Mouse (Mus musculus) liver, embryonic 16.5 days (tissue): ENCODE data around the gene Krt23. TPM values are rescaled to one million over a fixed set of nuclear protein-coding genes. Genes with fewer than 3 reads are reported as not detected.

Experiments
- ATAC-seq: fragments of 200-750 bp; cut with Nextera tagmentation; 2 replicates; pipeline ENCODE4 v1.8.0; 2017; ENCODE audit warnings: low read depth, mild to moderate bottlenecking, moderate number of reproducible peaks, moderate library complexity
- H3K27ac ChIP-seq: fragments of 300-500 bp; sonication (generic); 2 replicates; pipeline ENCODE4 v1.5.1; 2014; ENCODE audit warnings: mild to moderate bottlenecking, low read length
- H3K27me3 ChIP-seq: fragments of 300-500 bp; sonication (generic); 2 replicates; pipeline ENCODE4 v1.6.1; 2014; ENCODE audit warnings: low read depth, low read length, mixed read lengths; ENCODE audit not compliant: control insufficient read depth, insufficient read depth
- H3K36me3 ChIP-seq: fragments of 300-500 bp; sonication (generic); 2 replicates; pipeline ENCODE4 v1.6.1; 2014; ENCODE audit warnings: mild to moderate bottlenecking; ENCODE audit not compliant: control insufficient read depth, insufficient read depth
- H3K4me1 ChIP-seq: fragments of 300-500 bp; sonication (generic); 2 replicates; pipeline ENCODE4 v1.6.1; 2014; ENCODE audit warnings: low read depth, low read length, mixed read lengths; ENCODE audit not compliant: control insufficient read depth
- H3K4me2 ChIP-seq: fragments of 300-500 bp; sonication (generic); 2 replicates; pipeline ENCODE4 v1.6.1; 2014; ENCODE audit warnings: low read depth, low read length, mixed read lengths
- H3K4me3 ChIP-seq: fragments of 300-500 bp; sonication (generic); 2 replicates; pipeline ENCODE4 v1.5.1; 2014; ENCODE audit warnings: low read depth, mild to moderate bottlenecking, low read length
- H3K9ac ChIP-seq: fragments of 300-500 bp; sonication (generic); 2 replicates; pipeline ENCODE4 v1.6.1; 2014; ENCODE audit warnings: low read depth, low read length
- H3K9me3 ChIP-seq: fragments of 300-500 bp; sonication (generic); replicated peaks from 2 replicates; pipeline ENCODE4 v1.6.1; 2016; ENCODE audit warnings: low read length; ENCODE audit not compliant: control insufficient read depth
- WGBS: fragments of 180-500 bp; shearing (Covaris S2); extraction: QIAGEN DNeasy Blood & Tissue Kit; methylation state at CpG from one replicate; pipeline ENCODE4 v1.1.7; 2014; ENCODE audit not compliant: insufficient replicate concordance; 5-methylcytosine and 5-hydroxymethylcytosine counted together
- polyA plus RNA-seq: library from polyadenylated mRNA; unstranded; fragments of >200 nt; fragmentation: Nextera tagmentation; extraction: Ambion mirVana; gene quantifications from 2 replicates; pipeline ENCODE4 v1.2.1, GENCODE M21; 2015

Gene Krt23
- polyA plus RNA-seq, 1 experiment from 2014 or later = 1.5 TPM

GRCm38 (mm10) chr11:99437972-99438371 is 55.0 kb downstream of the Krt23 start, which contains the start of gene Krt20:
Gene Krt20 (minus strand): TSS chr11:99438150.
- 35% methylated on average over 10 of the region's 10 CpGs for WGBS
- Histone ChIP-seq H3K36me3 (no peaks in the 10 kb centered on the region), H3K9me3 (no peaks in the 10 kb centered on the region), H3K4me3 (peak within 1 kb of the TSS; percentile 53), H3K4me2 (peak within 1 kb of the TSS; percentile 39), H3K27ac (no peak within 1 kb of the TSS), H3K27me3 (no peaks in the 10 kb centered on the region), H3K9ac (peak within 1 kb of the TSS; percentile 25), H3K4me1 (no peaks in the 10 kb centered on the region)
- ATAC-seq = peak; percentile 75; the same call in 1 of the 2 replicates

- ATAC-seq = no peak
- no peaks in the 10 kb centered on the region for H3K9me3 ChIP-seq
- no peaks in the 10 kb centered on the region for H3K4me1 ChIP-seq
- H3K27ac ChIP-seq = no peak overlapping the region
- H3K4me2 ChIP-seq = peak overlapping the region; percentile 39
- H3K36me3 ChIP-seq = no peaks in the 10 kb centered on the region
- H3K9ac ChIP-seq = no peak overlapping the region
- no peaks in the 10 kb centered on the region for H3K27me3 ChIP-seq
- 43% methylated on average over 4 of the region's 4 CpGs for WGBS
- H3K4me3 ChIP-seq = peak overlapping the region; percentile 26
Observed at GRCm38 (mm10) chr11:99436625-99437024, 56.3 kb downstream of the Krt23 start.

GRCm38 (mm10) chr11:99430670-99431069 is 62.3 kb downstream of the Krt23 start:
- Histone ChIP-seq H3K27me3 (no peaks in the 10 kb centered on the region), H3K4me3 (no peak overlapping the region), H3K9ac (no peak overlapping the region), H3K4me1 (no peaks in the 10 kb centered on the region), H3K36me3 (no peaks in the 10 kb centered on the region), H3K27ac (no peak overlapping the region), H3K9me3 (no peaks in the 10 kb centered on the region), H3K4me2 (no peak overlapping the region)
- no peak for ATAC-seq
- WGBS = 48% methylated on average over 12 of the region's 12 CpGs

Other genes starting within 250 kb of the Krt23 start
- 0.13 and 0.31 TPM in 2 replicates for gene Krt222, start 249.1 kb downstream of the Krt23 start, polyA plus RNA-seq
- gene Krt24, start 207.9 kb downstream of the Krt23 start, polyA plus RNA-seq = not detected in 2 replicates
- not detected in 2 replicates for gene Krt25, start 170.2 kb downstream of the Krt23 start, polyA plus RNA-seq
- gene Krt26, start 155.2 kb downstream of the Krt23 start, polyA plus RNA-seq = not detected in 2 replicates
- not detected in 2 replicates for gene Krt27, start 142.0 kb downstream of the Krt23 start, polyA plus RNA-seq
- 0.06 TPM in 1 of 2 replicates, not detected in the other for gene Krt28, start 118.2 kb downstream of the Krt23 start, polyA plus RNA-seq
- gene Krt10, start 103.8 kb downstream of the Krt23 start, polyA plus RNA-seq = 2.9 and 3.0 TPM in 2 replicates
- 0.05 TPM in 1 of 2 replicates, not detected in the other for gene Krt12, start 70.9 kb downstream of the Krt23 start, polyA plus RNA-seq
- gene Krt20, start 55.0 kb downstream of the Krt23 start, polyA plus RNA-seq = 33.8 and 34.8 TPM in 2 replicates
- not detected in 2 replicates for gene Krt39, start 28.2 kb upstream of the Krt23 start, polyA plus RNA-seq
- not detected in 2 replicates for gene Krt40, start 50.0 kb upstream of the Krt23 start, polyA plus RNA-seq
- not detected in 2 replicates for gene Krtap3-3, start 57.7 kb upstream of the Krt23 start, polyA plus RNA-seq
- not detected in 2 replicates for gene Krtap3-2, start 63.7 kb upstream of the Krt23 start, polyA plus RNA-seq
- gene Gm11939, start 66.3 kb upstream of the Krt23 start, polyA plus RNA-seq = not detected in 2 replicates
- gene Krtap3-1, start 73.5 kb upstream of the Krt23 start, polyA plus RNA-seq = not detected in 2 replicates
- gene Krtap1-5, start 87.9 kb upstream of the Krt23 start, polyA plus RNA-seq = not detected in 2 replicates
- gene Krtap1-4, start 90.5 kb upstream of the Krt23 start, polyA plus RNA-seq = not detected in 2 replicates
- gene Krtap1-3, start 98.2 kb upstream of the Krt23 start, polyA plus RNA-seq = not detected in 2 replicates
- gene Krtap9-3, start 105.0 kb upstream of the Krt23 start, polyA plus RNA-seq = not detected in 2 replicates
- not detected in 2 replicates for gene Gm11938, start 110.2 kb upstream of the Krt23 start, polyA plus RNA-seq
- gene Gm11937, start 117.1 kb upstream of the Krt23 start, polyA plus RNA-seq = not detected in 2 replicates
- not detected in 2 replicates for gene Krtap2-4, start 121.7 kb upstream of the Krt23 start, polyA plus RNA-seq
- not detected in 2 replicates for gene Gm11562, start 127.3 kb upstream of the Krt23 start, polyA plus RNA-seq
- gene Krtap4-1, start 135.1 kb upstream of the Krt23 start, polyA plus RNA-seq = not detected in 2 replicates
- not detected in 2 replicates for gene Krtap4-2, start 141.9 kb upstream of the Krt23 start, polyA plus RNA-seq
- gene Krtap4-7, start 151.0 kb upstream of the Krt23 start, polyA plus RNA-seq = not detected in 2 replicates
- not detected in 2 replicates for gene Gm11555, start 157.1 kb upstream of the Krt23 start, polyA plus RNA-seq
- gene Gm11563, start 165.8 kb upstream of the Krt23 start, polyA plus RNA-seq = not detected in 2 replicates
- gene Krtap4-6, start 172.8 kb upstream of the Krt23 start, polyA plus RNA-seq = not detected in 2 replicates
- not detected in 2 replicates for gene Gm14190, start 197.6 kb upstream of the Krt23 start, polyA plus RNA-seq
- not detected in 2 replicates for gene Gm14180, start 241.2 kb upstream of the Krt23 start, polyA plus RNA-seq